Mouse (Mus musculus) embryonic facial prominence, embryonic 14.5 days (tissue): Measurements from ENCODE around the gene Myrf. TPM values are rescaled to one million over a fixed set of nuclear protein-coding genes. Genes with fewer than 3 reads are reported as not detected.

Experiments used
- ATAC-seq: fragments of 200-750 bp; cut with Nextera tagmentation; 2 replicates; pipeline ENCODE4 v1.8.0; 2017; ENCODE audit warnings: low read depth, moderate number of reproducible peaks, moderate TSS enrichment
- DNase-seq: peaks from one replicate; pipeline ENCODE4 v3.0.0-alpha.2; 2015; ENCODE audit warnings: low spot score
- H3K27ac ChIP-seq: fragments of 300-500 bp; sonication (generic); replicated peaks from 2 replicates; pipeline ENCODE4 v1.5.1; 2014; ENCODE audit warnings: low read depth, mild to moderate bottlenecking, low read length, moderate library complexity
- H3K27me3 ChIP-seq: fragments of 300-500 bp; sonication (generic); replicated peaks from 2 replicates; pipeline ENCODE4 v1.6.1; 2014; ENCODE audit warnings: low read length; ENCODE audit not compliant: control insufficient read depth, insufficient read depth
- H3K36me3 ChIP-seq: fragments of 300-500 bp; sonication (generic); 2 replicates; pipeline ENCODE4 v1.6.1; 2014; ENCODE audit warnings: low read length, mixed read lengths; ENCODE audit not compliant: control insufficient read depth, insufficient read depth
- H3K4me1 ChIP-seq: fragments of 300-500 bp; sonication (generic); 2 replicates; pipeline ENCODE4 v1.6.1; 2014; ENCODE audit warnings: antibody characterized with exemption, low read length; ENCODE audit not compliant: control insufficient read depth, insufficient read depth
- H3K4me2 ChIP-seq: fragments of 300-500 bp; sonication (generic); 2 replicates; pipeline ENCODE4 v1.6.1; 2014; ENCODE audit warnings: low read depth, mild to moderate bottlenecking, low read length, moderate library complexity, mixed read lengths
- H3K4me3 ChIP-seq: fragments of 300-500 bp; sonication (generic); 2 replicates; pipeline ENCODE4 v1.5.1; 2014; ENCODE audit warnings: low read depth, mild to moderate bottlenecking, low read length
- H3K9ac ChIP-seq: fragments of 300-500 bp; sonication (generic); 2 replicates; pipeline ENCODE4 v1.6.1; 2014; ENCODE audit warnings: low read depth, mild to moderate bottlenecking, low read length, moderate library complexity, mixed read lengths
- H3K9me3 ChIP-seq: fragments of 300-500 bp; sonication (generic); 2 replicates; pipeline ENCODE4 v1.6.1; 2016; ENCODE audit warnings: low read length; ENCODE audit not compliant: control insufficient read depth
- WGBS: fragments of 180-500 bp; shearing (Covaris S2); extraction: QIAGEN DNeasy Blood & Tissue Kit; methylation state at CpG from one replicate; pipeline ENCODE4 v1.1.7; 2014; 5-methylcytosine and 5-hydroxymethylcytosine counted together
- polyA plus RNA-seq: library from polyadenylated mRNA; unstranded; fragments of >200 nt; fragmentation: Nextera tagmentation; extraction: Ambion mirVana; gene quantifications from 2 replicates; pipeline ENCODE4 v1.2.1, GENCODE M21; 2014

Gene Myrf
- polyA plus RNA-seq, 1 experiment from 2014 or later = 0.96 TPM

DNA sequence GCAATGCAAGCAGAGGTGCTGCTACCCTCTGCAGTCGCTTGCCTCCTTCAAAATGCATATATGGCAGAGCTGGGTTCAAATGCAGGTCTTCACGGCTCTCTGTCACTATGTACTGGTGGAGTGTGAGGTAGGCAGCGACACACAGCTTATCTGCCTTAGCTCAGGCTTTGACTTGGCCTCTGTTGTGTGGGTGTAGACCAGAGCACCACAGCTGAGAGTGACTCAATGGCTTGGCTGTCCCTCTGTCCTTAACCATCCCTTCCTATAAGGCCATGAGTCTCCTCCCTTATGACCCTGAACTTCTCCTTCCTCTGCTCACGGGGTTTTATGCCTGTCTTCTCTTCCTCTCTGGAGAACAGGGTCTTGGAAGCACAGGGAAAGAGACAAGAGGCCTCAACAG lies 29.7 kb downstream of the Myrf start:
- H3K4me2 ChIP-seq = no peak overlapping the region
- H3K27ac ChIP-seq = no peak overlapping the region
- no peak overlapping the region for H3K4me3 ChIP-seq
- ATAC-seq = no peak
- no peak overlapping the region for H3K9ac ChIP-seq
- no peaks in the 10 kb centered on the region for H3K27me3 ChIP-seq
- no peak for DNase-seq
- H3K36me3 ChIP-seq = peaks cover 53% of the 10 kb centered on the region
- WGBS = 88% methylated on average over 4 of the region's 4 CpGs
- no peaks in the 10 kb centered on the region for H3K4me1 ChIP-seq
- H3K9me3 ChIP-seq = no peaks in the 10 kb centered on the region

DNA sequence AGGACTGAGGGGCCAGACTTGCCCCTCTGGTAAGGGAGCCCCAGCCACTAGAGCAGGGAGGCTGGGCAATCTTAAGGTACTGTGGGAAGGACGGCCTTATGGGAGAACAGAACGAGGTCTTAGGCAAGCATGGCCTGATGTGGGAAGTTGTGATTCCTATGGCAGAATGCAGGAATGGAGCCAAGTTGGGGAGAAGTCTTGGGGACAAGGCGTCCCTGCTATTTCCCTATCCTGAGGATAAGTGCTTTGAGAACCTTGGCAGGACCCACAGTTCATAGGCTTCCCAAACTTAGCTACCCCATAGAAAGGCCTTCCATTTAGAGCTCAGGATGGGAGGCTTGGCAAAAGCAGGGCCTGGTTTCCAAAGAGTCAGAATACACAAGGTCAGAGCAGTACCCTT lies 31.7 kb downstream of the Myrf start:
- Histone ChIP-seq H3K36me3 (peaks cover 55% of the 10 kb centered on the region), H3K9ac (no peak overlapping the region), H3K4me2 (no peak overlapping the region), H3K9me3 (no peaks in the 10 kb centered on the region), H3K27me3 (no peaks in the 10 kb centered on the region), H3K27ac (no peak overlapping the region), H3K4me3 (no peak overlapping the region), H3K4me1 (no peaks in the 10 kb centered on the region)
- DNase-seq (no peak), ATAC-seq (no peak)
- 76% methylated on average over 3 of the region's 3 CpGs for WGBS

DNA sequence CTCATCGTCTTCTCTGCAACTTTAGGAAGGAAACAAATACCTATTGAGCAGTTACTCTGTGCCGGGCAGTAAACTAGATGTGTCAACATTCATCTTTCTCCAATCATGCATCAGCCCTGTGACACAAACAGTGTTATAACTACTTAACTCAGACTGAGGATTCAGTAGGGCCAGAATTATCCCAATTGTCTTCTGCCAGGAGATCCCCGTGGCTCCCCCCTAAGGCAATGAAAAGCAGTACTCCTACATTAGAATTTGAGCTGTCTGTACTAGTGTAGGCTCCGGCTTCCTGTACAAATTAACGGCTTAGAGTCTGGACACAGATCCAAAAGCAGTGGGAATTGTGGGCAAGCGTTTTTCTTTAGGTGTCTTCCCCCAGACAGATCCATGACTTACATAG lies 35.5 kb downstream of the Myrf start:
- Histone ChIP-seq H3K36me3 (peaks cover 51% of the 10 kb centered on the region), H3K4me1 (no peaks in the 10 kb centered on the region), H3K4me2 (peak overlapping the region; percentile 80), H3K4me3 (peak overlapping the region; percentile 78), H3K27me3 (no peaks in the 10 kb centered on the region), H3K9me3 (no peaks in the 10 kb centered on the region), H3K27ac (0 out of 2 replicates have a peak overlapping the region, but pooled peaks have one; percentile 22), H3K9ac (0 out of 2 replicates have a peak overlapping the region, but pooled peaks have one; percentile 89)
- no peak for ATAC-seq
- DNase-seq = no peak
- WGBS = 54% methylated on average over 6 of the region's 6 CpGs

DNA sequence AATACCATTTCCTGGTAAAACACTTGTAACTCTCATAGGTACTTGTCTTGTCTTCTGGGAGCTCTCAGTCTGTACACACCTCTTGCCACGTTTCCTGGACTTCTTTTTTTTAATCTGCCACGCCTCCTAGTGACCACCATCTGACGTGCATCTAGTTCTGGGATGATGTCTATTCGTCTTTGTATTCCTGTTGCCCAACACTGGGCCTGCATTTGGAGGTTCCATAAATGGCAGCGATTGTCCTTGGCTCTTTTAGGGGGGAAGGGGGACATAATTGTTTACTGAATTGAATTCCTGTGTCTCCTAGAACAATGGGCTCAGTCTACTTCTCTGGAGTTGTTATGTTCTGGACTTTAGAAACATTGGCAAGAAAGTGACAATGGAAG lies 35.9 kb downstream of the Myrf start:
- 2% methylated on average over 5 of the region's 5 CpGs for WGBS
- ATAC-seq (0 out of 2 replicates have a peak, but pooled peaks have one; percentile 42), DNase-seq (peak; percentile 67)
- H3K27me3 ChIP-seq = no peaks in the 10 kb centered on the region
- H3K9ac ChIP-seq = peak overlapping the region; percentile 89
- no peaks in the 10 kb centered on the region for H3K9me3 ChIP-seq
- peak overlapping the region; percentile 84 for H3K27ac ChIP-seq
- no peaks in the 10 kb centered on the region for H3K4me1 ChIP-seq
- peak overlapping the region; percentile 78 for H3K4me3 ChIP-seq
- peaks cover 51% of the 10 kb centered on the region for H3K36me3 ChIP-seq
- peak overlapping the region; percentile 80 for H3K4me2 ChIP-seq

DNA sequence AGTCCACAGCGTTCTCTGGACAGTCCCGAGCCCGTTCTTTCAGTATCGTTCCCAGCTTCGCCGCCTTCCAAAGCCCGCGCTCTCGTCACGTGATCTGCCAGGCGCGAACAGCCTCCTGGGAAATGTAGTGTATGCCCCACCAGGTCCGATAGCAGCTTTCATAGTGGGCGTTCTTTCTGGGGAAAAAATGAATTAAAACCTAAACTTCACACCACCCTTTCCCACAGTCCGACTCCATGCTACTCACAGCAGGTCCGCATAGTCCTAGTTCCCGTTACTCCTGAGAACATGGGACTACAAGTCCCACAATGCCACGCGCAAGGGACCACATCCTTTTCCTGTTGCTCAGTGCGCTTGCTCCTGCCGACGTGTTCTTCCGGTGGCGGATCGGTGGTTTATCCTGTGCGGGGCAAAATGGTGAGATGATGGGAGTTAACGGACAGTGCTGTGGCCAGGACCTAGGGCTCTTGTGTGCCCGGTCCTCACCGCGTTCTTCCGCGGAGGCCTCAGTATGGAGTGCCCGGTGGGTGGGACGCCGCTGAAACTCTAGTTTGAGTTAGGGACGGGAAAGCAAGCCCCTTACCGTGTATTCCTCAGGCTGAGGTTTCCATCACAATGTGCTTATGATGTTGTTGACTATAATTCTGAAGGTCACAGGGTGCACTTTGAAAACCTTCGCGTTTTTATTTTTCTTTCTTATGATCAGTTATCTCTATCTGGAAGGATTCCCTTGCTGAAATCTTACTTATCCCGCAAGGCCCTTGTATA lies 36.5 kb downstream of the Myrf start, which contains the start of the genes Tmem258 and Fen1:
Gene Tmem258 (plus strand): TSS at position 167 of the 768 bp plus-strand sequence.
Gene Fen1 (minus strand): TSS at position 322 of the 768 bp plus-strand sequence.
- Histone ChIP-seq H3K9me3 (no peaks in the 10 kb centered on the region), H3K4me3 (peak within 1 kb of the TSS; percentile 78), H3K4me1 (no peaks in the 10 kb centered on the region), H3K4me2 (peak within 1 kb of the TSS; percentile 80), H3K27ac (peak within 1 kb of the TSS; percentile 84), H3K9ac (peak within 1 kb of the TSS; percentile 89), H3K36me3 (peaks cover 51% of the 10 kb centered on the region), H3K27me3 (no peaks in the 10 kb centered on the region)
- ATAC-seq (peak; percentile 95), DNase-seq (peak; percentile 95)
- under 1% methylated on average over 39 of the region's 40 CpGs for WGBS

DNA sequence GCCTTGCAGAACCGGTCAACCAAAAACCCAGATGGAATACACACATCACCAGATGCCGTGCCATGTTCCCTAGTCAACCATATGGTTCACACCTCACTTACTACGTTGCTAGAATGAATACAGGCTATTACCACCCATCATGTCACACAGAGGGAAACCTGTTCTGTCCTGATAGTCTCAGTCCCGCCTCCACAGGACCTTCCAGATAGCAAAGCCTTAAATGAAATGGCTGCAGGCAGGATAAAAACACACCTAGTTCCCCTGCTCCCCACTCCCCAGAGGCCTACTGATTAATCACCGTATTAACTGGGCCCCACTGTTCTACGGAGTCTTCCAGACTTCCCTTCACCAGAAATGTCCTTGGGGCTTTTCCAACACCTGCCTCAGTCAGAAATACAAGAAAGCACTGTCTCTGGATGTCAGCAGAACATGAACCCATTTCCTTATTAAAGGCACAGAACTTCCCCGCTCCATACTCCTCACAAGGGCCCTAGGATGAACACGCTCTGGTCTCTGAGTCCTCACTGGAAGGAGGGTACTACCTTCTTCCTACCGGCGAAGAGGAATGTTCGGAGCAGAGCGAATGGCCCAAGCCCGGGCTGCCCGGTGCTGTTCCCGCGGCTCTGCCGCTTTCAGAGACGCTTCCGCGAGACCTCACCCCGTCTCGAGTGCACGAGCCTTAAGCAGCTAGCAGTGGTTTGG lies 37.3 kb downstream of the Myrf start:
- Histone ChIP-seq H3K27me3 (no peaks in the 10 kb centered on the region), H3K27ac (peak overlapping the region; percentile 84), H3K4me2 (peak overlapping the region; percentile 80), H3K36me3 (peaks cover 48% of the 10 kb centered on the region), H3K4me3 (peak overlapping the region; percentile 78), H3K4me1 (no peaks in the 10 kb centered on the region), H3K9me3 (no peaks in the 10 kb centered on the region), H3K9ac (peak overlapping the region; percentile 89)
- DNase-seq (no peak), ATAC-seq (peak; percentile 41)
- 2% methylated on average over 23 of the region's 23 CpGs for WGBS

DNA sequence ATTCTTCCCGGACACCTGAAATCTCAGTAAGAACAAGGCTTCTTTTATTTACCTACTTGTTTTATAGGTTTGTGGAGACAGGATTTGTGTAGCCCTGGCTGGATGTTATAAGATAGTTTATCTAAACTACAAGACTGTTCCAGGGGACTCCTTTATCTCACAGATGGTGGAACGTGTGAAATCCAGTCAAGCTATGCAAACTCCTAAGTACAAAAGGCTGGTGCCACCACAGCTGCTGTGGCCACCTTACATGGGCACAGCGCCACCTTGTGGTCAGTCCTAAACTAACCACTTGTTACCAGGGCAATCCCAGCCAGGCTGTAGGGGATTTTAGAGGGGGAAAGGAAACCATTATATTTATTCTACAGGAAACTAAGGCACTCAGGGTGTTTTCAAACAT lies 41.8 kb downstream of the Myrf start:
- no peaks in the 10 kb centered on the region for H3K27me3 ChIP-seq
- H3K4me1 ChIP-seq = no peaks in the 10 kb centered on the region
- H3K36me3 ChIP-seq = peaks cover 55% of the 10 kb centered on the region
- no peak overlapping the region for H3K9ac ChIP-seq
- no peak overlapping the region for H3K4me2 ChIP-seq
- H3K4me3 ChIP-seq = no peak overlapping the region
- ATAC-seq = peak; percentile 45; the same call in 1 of the 2 replicates
- H3K9me3 ChIP-seq = no peaks in the 10 kb centered on the region
- H3K27ac ChIP-seq = no peak overlapping the region
- peak; percentile 88 for DNase-seq
- WGBS = 25% methylated on average over 3 of the region's 3 CpGs

DNA sequence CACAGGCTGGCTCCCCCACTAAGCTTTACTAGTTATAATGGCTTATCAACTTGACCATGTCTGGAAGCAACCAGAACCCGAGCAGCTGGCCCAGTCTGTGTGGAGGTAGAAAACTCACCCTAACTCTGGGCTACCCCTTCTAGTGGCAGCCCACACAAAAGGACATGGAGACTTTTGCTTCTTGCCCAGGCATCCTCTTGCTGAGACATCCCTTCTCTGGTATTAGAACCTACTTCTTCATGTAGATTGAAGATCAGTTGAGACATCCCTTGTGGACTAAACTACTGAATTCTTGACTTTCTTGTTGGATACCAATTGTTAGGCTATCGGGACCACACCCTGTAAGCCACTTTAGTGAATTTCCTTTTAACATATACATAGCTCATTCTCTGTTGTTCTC lies 42.3 kb downstream of the Myrf start:
- Histone ChIP-seq H3K36me3 (peaks cover 59% of the 10 kb centered on the region), H3K4me1 (no peaks in the 10 kb centered on the region), H3K27me3 (no peaks in the 10 kb centered on the region), H3K4me2 (no peak overlapping the region), H3K9me3 (no peaks in the 10 kb centered on the region), H3K9ac (no peak overlapping the region), H3K4me3 (no peak overlapping the region), H3K27ac (no peak overlapping the region)
- ATAC-seq (no peak), DNase-seq (no peak)
- WGBS = 90% methylated on average over 2 of the region's 2 CpGs
